In the genomic region with DNA sequence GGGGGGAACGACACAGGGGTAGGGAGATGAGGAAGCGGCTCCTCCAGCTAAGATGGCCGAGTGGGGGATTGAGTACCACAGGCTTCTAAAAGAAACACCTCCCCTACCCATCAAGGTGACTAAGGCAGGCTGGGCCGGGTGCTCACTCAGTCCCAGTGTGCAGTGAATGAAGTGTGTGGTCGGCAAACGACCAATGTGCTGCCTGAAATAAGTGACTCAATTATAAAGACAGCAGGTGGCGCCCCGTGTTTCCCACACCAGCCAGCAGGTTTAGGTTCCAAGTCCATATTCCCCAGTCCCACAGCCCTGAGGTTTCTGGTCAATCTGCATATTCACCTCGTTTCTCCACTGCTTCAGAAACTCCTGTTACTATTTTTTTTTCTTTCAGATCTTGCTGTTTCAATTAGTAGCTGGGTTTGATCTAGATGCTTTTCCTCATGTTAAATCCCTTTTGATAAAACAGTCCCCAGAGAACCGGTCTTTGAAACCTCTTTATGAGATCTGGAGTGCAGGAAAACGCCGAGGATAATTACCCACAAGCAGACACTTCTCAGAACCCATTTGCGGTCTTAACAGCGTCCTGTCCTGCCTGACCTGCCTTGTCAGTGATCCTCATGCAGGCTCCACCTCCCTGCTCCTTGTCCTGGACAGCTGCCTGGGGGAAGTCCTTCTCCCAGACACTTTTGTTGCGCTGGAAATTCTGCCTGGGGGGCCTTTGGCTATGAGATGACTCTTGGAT, we compare ENCODE assay signal across 9 mouse cellular contexts. TPM values are rescaled to one million over a fixed set of nuclear protein-coding genes. Genes with fewer than 3 reads are reported as not detected.
A peak's percentile ranks its signal among the peaks of the same experiment; 100 is the strongest.
DNase-seq lines count a peak whose midpoint lies in the region; ATAC-seq and TF ChIP-seq lines count a peak whose summit lies in the region.
"Had no signal": no experiment of that assay in that cellular context is flagged by ENCODE, and none has a peak within 500 bp of the region (broad histone marks: within the 10 kb centered on the region; RNA-seq: fewer than 3 reads in every experiment).

No protein-coding gene starts in this region.

- H3K4me3 ChIP-seq in embryonic facial prominence, embryonic 10.5 days, result no peak overlapping the region
- no peak overlapping the region for H3K4me3 ChIP-seq in left cerebral cortex, adult 2 months
- no peak overlapping the region for H3K4me3 ChIP-seq in midbrain, embryonic 13.5 days (replicated peaks)
- H3K4me3 ChIP-seq: erythroblast, embryonic 14.5 days had no signal

- peaks cover 30% of the 10 kb centered on the region for H3K4me1 ChIP-seq in embryonic facial prominence, embryonic 10.5 days
- H3K4me1 ChIP-seq in midbrain, embryonic 13.5 days (replicated peaks), result peaks cover 22% of the 10 kb centered on the region

- H3K4me2 ChIP-seq in midbrain, embryonic 13.5 days (replicated peaks), result no peak overlapping the region

- peak; percentile 12 for DNase-seq in left cerebral cortex, adult 11 months (ENCODE audit: low spot score)
- no peak for DNase-seq in left cerebral cortex, adult 8-10 months (ENCODE audit: low spot score in 2 of 2)
- peak; percentile 50 for DNase-seq in adipocyte (ENCODE audit: low spot score)
- DNase-seq in embryonic facial prominence, embryonic 10.5 days (ENCODE audit: low spot score), result peak; percentile 58
- DNase-seq in heart, postnatal 14 days, result peak; percentile 57 to 65
- peak; percentile 21 to 41 for DNase-seq in left cerebral cortex, adult 2 months (ENCODE audit: extremely low spot score in 1 of 2, low spot score in 2 of 2)
- peak; percentile 50 for DNase-seq in thymus, postnatal 0 days (ENCODE audit: low spot score)

- H3K9me3 ChIP-seq in embryonic facial prominence, embryonic 10.5 days, result no peaks in the 10 kb centered on the region
- H3K9me3 ChIP-seq in midbrain, embryonic 13.5 days, result no peaks in the 10 kb centered on the region

- H3K27ac ChIP-seq in embryonic facial prominence, embryonic 10.5 days (replicated peaks), result no peak overlapping the region
- no peak overlapping the region for H3K27ac ChIP-seq in left cerebral cortex, adult 2 months
- H3K27ac ChIP-seq in midbrain, embryonic 13.5 days, result 0 out of 2 replicates have a peak overlapping the region, but pooled peaks have one; percentile 19

- intact Hi-C loops in heart, postnatal 14 days (cut with DNase I), result loop anchor here (1.0 to 5.0 kb wide), 3 partner anchors 70 to 161 kb away; no protein-coding TSS in a partner anchor
- intact Hi-C loops in left cerebral cortex, adult 2 months (cut with DNase I), result loop anchor here (1.0 kb wide), 1 partner anchor 161 kb away; no protein-coding TSS in a partner anchor

- ATAC-seq in midbrain, embryonic 13.5 days, result peak; percentile 52

- 40% methylated on average over 15 of the region's 15 CpGs for WGBS in embryonic facial prominence, embryonic 10.5 days
- WGBS in midbrain, embryonic 13.5 days, result 30% methylated on average over 15 of the region's 15 CpGs

- H3K36me3 ChIP-seq in embryonic facial prominence, embryonic 10.5 days (replicated peaks), result no peaks in the 10 kb centered on the region
- H3K36me3 ChIP-seq in midbrain, embryonic 13.5 days, result no peaks in the 10 kb centered on the region

- TF ChIP-seq CTCF in left cerebral cortex, adult 2 months (IDR thresholded peaks at IDR 0.05), result peak; percentile 58

- H3K9ac ChIP-seq in midbrain, embryonic 13.5 days (replicated peaks), result no peak overlapping the region

- H3K27me3 ChIP-seq in embryonic facial prominence, embryonic 10.5 days (replicated peaks; ENCODE audit: low read depth, poor library complexity, severe bottlenecking), result peaks cover 6% of the 10 kb centered on the region
- peaks cover 11% of the 10 kb centered on the region for H3K27me3 ChIP-seq in midbrain, embryonic 13.5 days

RNA-seq across cellular contexts. Expression of a gene that starts 27.5 kb away (rescaled TPM):
- total RNA-seq in left cerebral cortex, adult 8-10 months (2022), result 1 to 10 TPM; 7.2 to 9.4 (median 8.6) TPM
- polyA plus RNA-seq in embryonic facial prominence, embryonic 10.5 days (2016; fragmentation: Nextera tagmentation; extraction: Ambion mirVana), result 18.8 and 20.1 TPM in 2 replicates
- 10 to 100 TPM; 11.1 to 12.8 TPM for total RNA-seq in heart, postnatal 14 days (2021)
- total RNA-seq in left cerebral cortex, adult 2 months (2021), result 1 to 10 TPM; 5.9 to 7.4 TPM
- polyA plus RNA-seq in midbrain, embryonic 13.5 days (2015; fragmentation: Nextera tagmentation; extraction: Ambion mirVana), result 13.0 and 15.6 TPM in 2 replicates
- polyA plus RNA-seq in thymus, postnatal 0 days (2015; fragmentation: Nextera tagmentation; extraction: Ambion mirVana), result 22.9 and 25.1 TPM in 2 replicates

Comparison
In these comparisons a context has a peak if more than half of its experiments do, and no peak if none do; other contexts are left out.
1. DNase-seq: peak in left cerebral cortex, adult 11 months (single experiment), adipocyte (single experiment), embryonic facial prominence, embryonic 10.5 days (single experiment), heart, postnatal 14 days (2 of 2), left cerebral cortex, adult 2 months (2 of 2) and thymus, postnatal 0 days (single experiment); none in left cerebral cortex, adult 8-10 months (0 of 2).